Mouse (Mus musculus): ENCODE measurements around the gene Slc29a1. TPM values are rescaled to one million over a fixed set of nuclear protein-coding genes. Genes with fewer than 3 reads are reported as not detected.

Slc29a1 gene
- 33.7 and 38.2 TPM in 2 replicates for polyA plus RNA-seq (2015; fragmentation: Nextera tagmentation; extraction: Ambion mirVana)

GRCm38 (mm10) chr17:45599446-45600242 lies at the start of gene Slc29a1:
TSS of gene Slc29a1 (minus strand) at chr17:45599606.
- Histone ChIP-seq H3K4me1 (replicated peaks) (peaks cover 47% of the 10 kb centered on the region), H3K4me3 (peak within 1 kb of the TSS; percentile 32), H3K9ac (peak within 1 kb of the TSS; percentile 68), H3K27me3 (peaks cover 48% of the 10 kb centered on the region), H3K9me3 (no peaks in the 10 kb centered on the region), H3K27ac (no peak within 1 kb of the TSS), H3K36me3 (no peaks in the 10 kb centered on the region), H3K4me2 (peak within 1 kb of the TSS; percentile 56)
- no peak for ATAC-seq (ENCODE audit: low FRiP score)
- WGBS, result 15% methylated on average over 32 of the region's 32 CpGs

- Histone ChIP-seq H3K4me3 (no peak overlapping the region), H3K9ac (no peak overlapping the region), H3K4me2 (no peak overlapping the region), H3K27ac (no peak overlapping the region), H3K9me3 (no peaks in the 10 kb centered on the region), H3K4me1 (replicated peaks) (0 out of 2 replicates have a peak, but pooled peaks cover 4% of the 10 kb centered on the region), H3K27me3 (no peaks in the 10 kb centered on the region), H3K36me3 (no peaks in the 10 kb centered on the region)
- ATAC-seq (ENCODE audit: low FRiP score), result no peak
- 96% methylated on average over 4 of the region's 4 CpGs for WGBS
These were observed 44.8 kb upstream of the Slc29a1 start for GRCm38 (mm10) chr17:45644185-45644584.

GRCm38 (mm10) chr17:45642701-45643100 lies 43.3 kb upstream of the Slc29a1 start:
- Histone ChIP-seq H3K27me3 (no peaks in the 10 kb centered on the region), H3K4me2 (no peak overlapping the region), H3K4me1 (replicated peaks) (0 out of 2 replicates have a peak, but pooled peaks cover 4% of the 10 kb centered on the region), H3K36me3 (no peaks in the 10 kb centered on the region), H3K9me3 (no peaks in the 10 kb centered on the region), H3K4me3 (no peak overlapping the region), H3K27ac (no peak overlapping the region), H3K9ac (no peak overlapping the region)
- no peak for ATAC-seq (ENCODE audit: low FRiP score)
- 14% methylated on average over 12 of the region's 12 CpGs for WGBS

- Histone ChIP-seq H3K4me1 (replicated peaks) (0 out of 2 replicates have a peak, but pooled peaks cover 4% of the 10 kb centered on the region), H3K27ac (no peak overlapping the region), H3K36me3 (no peaks in the 10 kb centered on the region), H3K4me3 (no peak overlapping the region), H3K4me2 (no peak overlapping the region), H3K9me3 (no peaks in the 10 kb centered on the region), H3K9ac (no peak overlapping the region), H3K27me3 (no peaks in the 10 kb centered on the region)
- no peak for ATAC-seq (ENCODE audit: low FRiP score)
- 92% methylated on average over 8 of the region's 8 CpGs for WGBS
These were observed 42.6 kb upstream of the Slc29a1 start for GRCm38 (mm10) chr17:45641981-45642380.

- H3K36me3 ChIP-seq, result no peaks in the 10 kb centered on the region
- ATAC-seq (ENCODE audit: low FRiP score), result no peak
- H3K9me3 ChIP-seq, result no peaks in the 10 kb centered on the region
- no peaks in the 10 kb centered on the region for H3K27me3 ChIP-seq
- 79% methylated on average over 16 of the region's 16 CpGs for WGBS
- H3K4me1 ChIP-seq (replicated peaks), result 0 out of 2 replicates have a peak, but pooled peaks cover 4% of the 10 kb centered on the region
- no peak overlapping the region for H3K9ac ChIP-seq
- H3K4me2 ChIP-seq, result no peak overlapping the region
- no peak overlapping the region for H3K4me3 ChIP-seq
- H3K27ac ChIP-seq, result no peak overlapping the region
These were observed 39.3 kb upstream of the Slc29a1 start for GRCm38 (mm10) chr17:45638596-45639295.

GRCm38 (mm10) chr17:45634033-45634432 lies 34.6 kb upstream of the Slc29a1 start:
- 86% methylated on average over 5 of the region's 5 CpGs for WGBS
- H3K36me3 ChIP-seq, result no peaks in the 10 kb centered on the region
- H3K9ac ChIP-seq, result no peak overlapping the region
- no peak overlapping the region for H3K4me3 ChIP-seq
- no peaks in the 10 kb centered on the region for H3K27me3 ChIP-seq
- H3K9me3 ChIP-seq, result no peaks in the 10 kb centered on the region
- no peak overlapping the region for H3K27ac ChIP-seq
- no peak overlapping the region for H3K4me2 ChIP-seq
- peaks cover 11% of the 10 kb centered on the region for H3K4me1 ChIP-seq (replicated peaks)
- ATAC-seq (ENCODE audit: low FRiP score), result no peak

- H3K9me3 ChIP-seq, result no peaks in the 10 kb centered on the region
- H3K4me2 ChIP-seq, result no peak overlapping the region
- WGBS, result 86% methylated on average over 6 of the region's 6 CpGs
These were observed 32.5 kb upstream of the Slc29a1 start for GRCm38 (mm10) chr17:45631940-45632339.

GRCm38 (mm10) chr17:45630992-45631391 lies 31.6 kb upstream of the Slc29a1 start:
- no peaks in the 10 kb centered on the region for H3K27me3 ChIP-seq
- WGBS, result 70% methylated on average over 3 of the region's 3 CpGs
- peak overlapping the region; percentile 45; the same call in 1 of the 2 replicates for H3K4me3 ChIP-seq
- no peak overlapping the region for H3K27ac ChIP-seq
- H3K9ac ChIP-seq, result peak overlapping the region; percentile 73; the same call in 1 of the 2 replicates
- peak overlapping the region; percentile 65 for H3K4me2 ChIP-seq
- H3K9me3 ChIP-seq, result no peaks in the 10 kb centered on the region
- no peaks in the 10 kb centered on the region for H3K36me3 ChIP-seq
- peaks cover 11% of the 10 kb centered on the region for H3K4me1 ChIP-seq (replicated peaks)
- ATAC-seq (ENCODE audit: low FRiP score), result peak; percentile 24

More at GRCm38 (mm10) chr17:45631940-45632339, 32.5 kb upstream of the Slc29a1 start:
- Histone ChIP-seq H3K27me3 (no peaks in the 10 kb centered on the region), H3K4me3 (no peak overlapping the region), H3K4me1 (replicated peaks) (peaks cover 11% of the 10 kb centered on the region), H3K9ac (no peak overlapping the region), H3K36me3 (no peaks in the 10 kb centered on the region), H3K27ac (no peak overlapping the region)
- ATAC-seq (ENCODE audit: low FRiP score), result no peak

- peak overlapping the region; percentile 77 for H3K27ac ChIP-seq
- ATAC-seq (ENCODE audit: low FRiP score), result peak; percentile 87
- no peaks in the 10 kb centered on the region for H3K36me3 ChIP-seq
- peaks cover 11% of the 10 kb centered on the region for H3K4me1 ChIP-seq (replicated peaks)
- 2% methylated on average over 34 of the region's 34 CpGs for WGBS
- H3K9me3 ChIP-seq, result no peaks in the 10 kb centered on the region
- no peaks in the 10 kb centered on the region for H3K27me3 ChIP-seq
- peak overlapping the region; percentile 73 for H3K9ac ChIP-seq
- H3K4me3 ChIP-seq, result peak overlapping the region; percentile 45
- peak overlapping the region; percentile 65 for H3K4me2 ChIP-seq
These were observed 30.7 kb upstream of the Slc29a1 start for GRCm38 (mm10) chr17:45629861-45630694.

GRCm38 (mm10) chr17:45628885-45629855 lies 29.8 kb upstream of the Slc29a1 start:
- H3K4me1 ChIP-seq (replicated peaks), result peaks cover 11% of the 10 kb centered on the region
- peak overlapping the region; percentile 73; the same call in 1 of the 2 replicates for H3K9ac ChIP-seq
- peak overlapping the region; percentile 65 for H3K4me2 ChIP-seq
- no peaks in the 10 kb centered on the region for H3K27me3 ChIP-seq
- no peaks in the 10 kb centered on the region for H3K9me3 ChIP-seq
- no peaks in the 10 kb centered on the region for H3K36me3 ChIP-seq
- 64% methylated on average over 13 of the region's 13 CpGs for WGBS
- peak; percentile 17; the same call in 1 of the 2 replicates for ATAC-seq (ENCODE audit: low FRiP score)
- peak overlapping the region; percentile 45 for H3K4me3 ChIP-seq
- peak overlapping the region; percentile 77 for H3K27ac ChIP-seq

- ATAC-seq (ENCODE audit: low FRiP score), result no peak
- H3K4me3 ChIP-seq, result no peak overlapping the region
- H3K27ac ChIP-seq, result no peak overlapping the region
- H3K27me3 ChIP-seq, result no peaks in the 10 kb centered on the region
- WGBS, result 21% methylated on average over 3 of the region's 3 CpGs
- peaks cover 11% of the 10 kb centered on the region for H3K4me1 ChIP-seq (replicated peaks)
- H3K36me3 ChIP-seq, result no peaks in the 10 kb centered on the region
- no peak overlapping the region for H3K9ac ChIP-seq
- no peak overlapping the region for H3K4me2 ChIP-seq
- H3K9me3 ChIP-seq, result no peaks in the 10 kb centered on the region
These were observed 28.8 kb upstream of the Slc29a1 start for GRCm38 (mm10) chr17:45628160-45628559.
